Mouse (Mus musculus) spleen, adult 18-20 months (tissue): ENCODE data around the gene Furin.
A peak's percentile ranks its signal among the peaks of the same experiment; 100 is the strongest.
"Not testable (repeated sequence)": the region's sequence is repeated elsewhere in the genome, so short reads cannot be mapped to it uniquely, and the experiment has no call there.

Source experiments
- DNase-seq, 2 experiments: peaks; one replicate each; pipeline ENCODE4 v3.0.0; 2022; ENCODE audit warnings: mixed read lengths in 2 of 2

Furin gene

DNA sequence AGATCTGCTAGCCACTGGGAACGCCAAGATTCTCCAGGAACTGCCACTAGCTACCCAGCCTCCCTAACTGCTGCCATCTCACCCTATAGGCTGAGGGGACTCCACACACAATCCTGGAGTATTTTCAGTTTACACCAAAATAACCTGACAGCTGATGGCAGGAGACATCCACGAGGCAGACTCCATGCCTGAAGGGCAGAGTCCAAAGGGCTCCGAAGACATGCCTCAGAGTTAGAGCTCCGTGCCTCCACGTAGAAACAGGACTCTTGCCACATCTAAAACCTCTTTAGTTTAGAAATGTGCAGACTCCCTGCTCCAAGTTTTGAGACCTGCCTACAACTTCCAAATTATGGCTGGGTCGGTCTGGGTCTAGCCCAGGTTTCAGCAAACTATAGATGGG is 4.7 kb downstream of the Furin start:
- DNase-seq, result no peak

DNA sequence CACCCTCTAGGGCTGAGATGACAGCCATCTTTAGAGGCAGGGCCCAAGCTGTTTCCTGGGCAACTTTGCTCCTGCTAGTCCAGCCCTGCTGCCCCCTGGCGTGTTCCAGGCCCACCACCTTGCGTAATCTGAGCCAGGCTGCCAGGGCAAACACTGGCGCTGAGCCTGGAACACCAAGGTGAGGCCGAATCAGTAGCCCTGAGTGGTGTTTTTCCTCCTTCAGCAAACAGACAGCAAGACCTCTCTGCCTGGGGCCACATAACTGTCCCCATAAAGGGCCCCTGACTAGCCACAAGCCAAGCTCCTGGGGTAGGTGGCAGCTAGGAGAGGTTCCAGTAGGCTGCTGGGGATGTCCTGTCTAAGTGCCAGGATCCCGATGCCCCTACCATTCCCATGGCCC is 5.1 kb downstream of the Furin start:
- no peak for DNase-seq

DNA sequence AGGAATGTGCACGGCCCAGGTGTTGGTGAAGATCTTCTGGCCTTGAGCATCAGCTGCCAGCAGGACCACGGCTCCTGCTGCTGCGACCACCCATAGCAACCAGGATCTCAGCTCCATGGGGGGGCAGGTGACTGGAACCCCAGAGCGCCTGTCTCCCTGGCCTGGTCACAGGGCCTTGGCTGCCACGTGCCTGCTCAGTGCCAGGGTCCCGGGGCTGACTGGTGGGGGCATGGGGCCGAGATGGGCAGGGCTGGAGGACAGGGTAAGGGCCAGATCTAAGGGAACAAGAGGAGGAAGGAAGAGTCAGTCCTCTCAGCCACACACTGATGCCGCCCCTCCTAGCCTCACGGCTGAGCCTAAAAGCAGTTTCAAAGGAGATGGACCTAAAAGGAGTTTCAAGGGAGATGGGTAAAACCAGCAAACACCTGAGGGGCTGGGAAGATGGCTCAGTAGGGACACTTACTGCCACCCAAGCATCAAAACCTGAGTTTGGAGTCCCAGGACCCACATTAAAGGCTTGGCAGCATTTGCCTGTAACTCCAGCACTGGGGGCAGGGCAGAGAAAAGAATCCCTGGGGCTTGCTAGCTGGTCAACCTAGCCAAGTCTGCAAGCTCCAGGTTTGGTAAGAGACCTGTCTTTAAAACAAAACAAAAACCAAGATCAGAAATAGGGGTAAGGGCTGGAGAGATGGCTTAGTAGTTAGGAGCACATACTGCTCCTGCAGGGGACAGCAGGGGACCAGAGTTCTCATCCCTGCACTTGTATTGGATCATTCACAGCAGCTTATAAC is 6.4 kb downstream of the Furin start:
- DNase-seq, result no peak

DNA sequence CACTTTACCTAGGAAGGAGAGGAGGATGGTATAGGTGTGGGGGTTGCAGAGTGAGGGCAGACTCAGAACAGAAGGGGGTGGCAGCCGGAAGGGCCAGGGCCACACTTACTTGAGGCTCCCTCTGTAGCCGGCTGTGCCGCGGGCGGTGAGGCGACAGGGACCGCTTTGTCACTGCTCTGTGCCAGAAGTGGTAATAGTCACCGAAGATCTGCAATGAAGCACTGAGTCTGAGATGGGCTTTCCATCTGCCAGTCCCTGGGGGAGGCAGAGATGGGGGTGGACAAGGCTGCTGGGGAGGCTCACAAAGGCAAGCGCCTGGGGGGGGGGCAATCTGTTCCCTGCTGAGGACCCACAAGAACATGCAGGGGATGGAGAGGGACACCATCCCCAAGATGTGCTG is 7.2 kb downstream of the Furin start:
- no peak for DNase-seq

DNA sequence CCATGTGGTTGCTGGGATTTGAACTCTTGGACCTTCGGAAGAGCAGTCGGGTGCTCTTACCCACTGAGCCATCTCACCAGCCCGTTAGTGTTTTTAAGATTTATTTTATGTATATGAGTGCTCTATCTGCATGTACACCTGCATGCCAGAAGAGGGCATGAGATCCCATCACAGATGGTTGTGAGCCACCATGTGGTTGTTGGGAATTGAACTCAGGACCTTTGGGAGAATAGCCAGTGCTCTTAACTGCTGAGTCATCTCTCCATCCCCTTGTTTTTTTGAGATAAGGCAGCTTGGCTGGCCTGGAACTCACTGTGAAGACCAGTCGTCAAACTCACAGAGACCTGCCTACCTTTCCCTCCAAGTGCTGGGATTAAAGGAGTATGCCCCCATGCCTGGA is 8.8 kb downstream of the Furin start:
- DNase-seq, result not testable (repeated sequence)

DNA sequence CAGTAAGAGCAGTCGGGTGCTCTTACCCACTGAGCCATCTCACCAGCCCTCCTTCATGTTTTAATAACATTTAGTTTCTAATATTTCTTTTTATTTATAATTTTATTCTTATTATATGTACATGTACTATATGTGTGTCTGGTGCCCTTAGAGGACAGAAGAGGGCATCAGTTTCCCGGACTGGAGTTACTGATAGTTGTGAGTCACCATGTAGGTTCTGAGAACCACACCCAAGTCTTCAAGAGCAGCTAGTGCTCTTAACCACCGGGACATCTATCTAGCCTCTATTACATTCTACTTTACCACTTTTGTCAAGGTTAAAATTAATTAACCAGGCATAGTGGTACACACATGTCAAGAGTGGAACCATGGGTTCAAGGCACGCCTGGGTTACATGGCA is 10.6 kb downstream of the Furin start:
- DNase-seq, result no peak

DNA sequence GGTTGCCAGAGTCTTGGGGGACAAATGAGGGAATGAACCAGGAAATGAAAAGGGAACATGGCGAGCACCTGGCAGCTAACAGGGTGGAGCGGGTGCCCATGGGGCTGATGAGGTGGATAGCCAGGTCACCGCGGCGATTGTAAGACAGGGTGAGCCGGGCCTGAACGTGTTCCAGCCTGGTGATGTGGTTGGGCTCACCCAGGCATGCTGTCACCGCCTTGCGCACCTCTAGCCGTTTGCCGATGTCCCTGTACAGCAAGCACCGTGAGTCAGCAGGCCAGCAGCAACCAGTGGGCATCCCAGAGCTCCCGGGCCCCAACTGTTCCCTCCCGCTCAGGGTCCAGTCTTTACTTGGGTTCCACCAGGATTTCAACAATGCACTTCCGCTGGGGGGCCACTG is 13.1 kb downstream of the Furin start:
- no peak for DNase-seq

DNA sequence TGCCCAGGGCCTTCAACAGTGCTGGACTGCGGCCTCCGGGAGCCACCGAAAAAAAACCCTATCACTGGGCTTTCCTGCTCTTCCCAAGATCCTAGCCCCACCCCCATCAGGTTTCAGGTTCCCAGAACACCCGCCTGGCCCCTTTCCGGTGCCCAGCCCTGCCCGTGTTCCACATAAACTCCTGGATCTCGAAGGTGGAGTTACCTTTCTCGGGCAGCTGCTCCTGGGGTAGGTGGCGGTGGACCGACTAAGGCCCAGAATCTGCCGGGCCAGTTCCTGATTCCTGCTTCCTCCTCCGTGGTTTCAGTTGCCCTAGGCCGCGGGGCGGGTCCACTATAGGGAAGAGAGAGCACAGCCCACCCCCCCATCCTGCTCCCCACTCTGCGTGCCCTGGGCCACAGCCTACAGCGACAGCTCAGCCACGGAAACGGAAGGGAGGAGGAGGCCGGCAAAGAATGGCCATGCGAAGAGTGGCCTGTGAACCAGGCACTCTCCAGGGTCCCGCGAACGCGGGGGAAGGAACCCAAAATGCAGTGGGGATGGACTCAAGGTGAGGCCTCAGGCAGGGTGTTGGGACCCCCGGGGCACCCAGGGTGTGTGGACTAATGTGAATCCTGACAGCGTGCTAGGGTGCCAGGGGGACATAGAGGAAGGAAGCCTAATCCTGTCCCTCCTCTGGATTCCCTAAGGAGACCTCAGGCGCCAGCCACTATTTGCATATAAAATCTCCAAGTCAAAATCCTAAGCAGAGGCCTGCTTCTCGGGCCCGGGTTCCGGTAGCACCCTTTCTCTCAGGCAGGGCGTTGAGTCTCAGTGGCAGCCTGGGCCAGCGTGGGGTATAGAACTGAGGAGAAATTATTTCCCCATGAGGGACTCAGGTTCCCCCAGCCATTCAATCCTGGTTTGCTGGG is 17.3 kb downstream of the Furin start, which contains the start of gene Fes:
Fes (minus strand) TSS at position 314 of the 911 bp plus-strand sequence.
- DNase-seq, result peak; percentile 62

DNA sequence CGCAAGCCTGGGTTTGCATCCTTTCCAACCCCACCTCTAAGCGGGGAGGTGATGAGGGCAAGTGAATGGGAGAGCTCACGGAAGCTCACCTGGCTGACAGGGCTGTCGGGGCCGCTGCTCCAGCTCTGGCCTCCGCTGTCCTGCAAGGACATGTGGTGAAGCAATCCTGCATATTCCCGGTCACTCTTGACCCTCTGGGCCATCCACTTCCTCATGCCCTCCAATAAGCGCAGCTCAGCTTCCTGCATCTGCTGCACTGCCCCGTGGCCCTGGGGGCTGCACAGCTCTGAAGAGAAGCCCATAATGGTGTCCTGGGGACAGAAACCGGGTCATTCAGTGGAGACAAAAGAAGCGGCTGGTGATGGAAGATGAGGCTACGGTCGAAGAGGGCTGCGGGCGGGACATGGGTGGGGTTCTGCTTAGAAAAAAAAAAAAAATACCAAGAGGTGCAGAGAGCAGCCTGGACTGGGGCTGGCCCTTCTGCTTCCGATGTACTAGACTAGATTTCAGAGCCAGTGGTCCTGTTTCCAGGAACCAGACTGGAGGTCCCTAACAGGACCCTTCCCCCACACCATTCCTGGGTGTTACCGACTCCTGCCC is 18.1 kb downstream of the Furin start:
- DNase-seq, result peak in 1 of 2 experiments; percentile 37

DNA sequence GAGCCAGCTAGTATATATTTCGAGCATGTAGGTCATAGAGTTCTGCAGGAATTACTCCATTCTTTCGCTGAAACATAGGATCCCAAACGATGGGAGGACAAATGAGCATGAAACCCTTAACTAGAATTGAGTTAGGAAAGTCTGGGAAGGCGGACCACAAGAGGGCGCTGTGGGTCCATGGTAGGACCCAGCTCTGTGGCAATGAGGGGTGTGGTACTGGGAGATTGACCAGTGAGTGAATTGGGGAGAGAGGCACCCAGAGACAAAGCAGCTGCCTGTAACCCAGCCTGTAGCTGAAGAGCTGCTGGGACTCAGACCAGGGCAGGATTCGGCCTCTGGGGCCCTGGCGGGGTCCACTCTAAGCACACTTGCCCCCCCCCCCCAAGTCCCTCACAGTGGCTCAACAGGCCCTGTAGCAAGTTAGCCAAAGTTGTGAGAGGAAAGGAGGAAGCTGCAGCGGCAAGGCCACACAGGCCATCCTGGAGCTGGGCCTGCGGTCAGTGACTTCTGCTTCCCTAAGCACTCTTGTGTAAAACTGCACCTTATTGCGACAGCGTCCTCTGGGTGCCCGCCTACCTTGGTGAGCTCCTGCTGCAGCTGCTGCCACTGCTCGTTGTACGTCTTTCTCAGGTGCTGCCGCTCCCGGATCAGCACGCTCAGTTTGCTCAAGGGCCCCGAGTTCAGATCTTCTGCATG is 18.9 kb downstream of the Furin start:
- peak; percentile 78 to 92 for DNase-seq

DNA sequence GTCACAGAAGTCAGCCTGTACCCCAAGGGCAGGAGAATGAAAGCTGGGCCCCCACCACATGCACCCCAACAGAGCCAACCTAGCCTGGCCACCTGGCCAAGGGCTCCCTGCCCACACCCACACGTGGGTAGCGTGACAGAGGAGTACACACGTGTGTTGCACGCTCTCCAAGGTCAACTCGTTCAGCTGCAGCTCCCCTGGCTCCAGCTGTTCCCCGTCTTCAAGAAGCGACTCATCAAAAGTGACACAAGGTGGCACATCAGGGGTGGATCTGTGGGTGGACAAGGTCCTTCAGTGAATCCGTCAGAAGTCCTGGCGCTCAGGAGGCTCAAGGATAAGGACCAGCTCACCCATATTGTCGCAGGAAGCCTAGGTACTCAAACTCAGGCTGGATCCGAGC is 22.3 kb downstream of the Furin start:
- no peak for DNase-seq

DNA sequence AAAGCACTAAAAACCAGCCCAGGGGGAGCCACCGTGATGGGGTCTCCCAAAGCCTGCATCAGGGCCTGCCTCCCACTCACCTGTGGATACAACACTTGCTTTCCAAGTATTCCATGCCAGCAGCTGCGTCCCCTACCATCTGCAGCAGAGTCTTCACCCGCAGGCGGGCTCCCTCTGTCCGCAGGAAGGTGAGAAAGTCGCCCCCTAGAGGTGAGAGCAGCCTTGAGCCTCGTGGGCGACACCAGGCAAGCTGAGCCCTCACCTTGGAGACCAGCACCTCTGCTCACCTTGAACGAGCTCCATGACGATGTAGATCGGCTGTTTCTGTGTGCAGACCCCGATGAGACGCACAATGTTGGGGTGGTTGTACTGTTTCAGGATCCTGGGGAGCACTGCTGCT is 25.7 kb downstream of the Furin start:
- peak in 1 of 2 experiments; percentile 47 for DNase-seq

DNA sequence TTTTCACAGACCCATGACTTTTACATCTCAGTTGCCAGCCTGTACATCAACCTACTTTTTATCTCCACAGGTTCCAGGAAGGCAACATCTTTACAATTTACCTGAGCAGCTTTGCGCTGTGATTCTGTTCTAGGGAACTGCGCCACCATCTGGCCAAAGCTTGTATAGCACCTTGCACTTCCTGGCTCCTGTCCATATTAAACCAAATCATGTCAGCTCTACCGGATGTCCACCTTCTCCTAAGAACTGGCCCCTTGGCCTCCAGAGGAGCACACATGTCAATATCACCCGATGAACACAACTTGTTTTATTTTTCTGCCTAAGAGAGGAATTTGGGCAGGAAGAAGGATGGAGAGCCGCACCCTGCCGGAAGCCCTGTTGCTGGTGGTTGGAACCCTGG is 27.8 kb downstream of the Furin start:
- DNase-seq, result peak; percentile 45 to 77

DNA sequence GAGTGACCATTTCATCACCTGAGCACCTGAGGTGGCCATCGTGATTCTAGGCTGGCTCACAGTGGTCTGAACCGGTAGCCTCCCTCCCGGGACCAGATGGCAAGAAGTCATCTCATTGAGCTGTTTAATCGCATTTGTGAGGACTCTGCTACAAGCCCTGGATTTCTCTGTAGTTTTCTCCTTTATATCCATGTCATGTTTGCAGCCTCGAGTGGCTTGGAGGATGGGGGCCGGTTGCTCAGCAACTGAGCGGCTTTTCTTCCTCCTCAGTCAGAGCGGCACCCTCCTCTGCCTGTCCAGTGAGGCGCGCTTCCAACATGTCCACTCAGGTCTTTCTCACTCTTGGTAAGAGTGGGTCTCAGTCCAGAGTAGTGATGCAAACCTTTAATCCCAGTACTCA is 29.0 kb downstream of the Furin start:
- DNase-seq, result no peak

DNA sequence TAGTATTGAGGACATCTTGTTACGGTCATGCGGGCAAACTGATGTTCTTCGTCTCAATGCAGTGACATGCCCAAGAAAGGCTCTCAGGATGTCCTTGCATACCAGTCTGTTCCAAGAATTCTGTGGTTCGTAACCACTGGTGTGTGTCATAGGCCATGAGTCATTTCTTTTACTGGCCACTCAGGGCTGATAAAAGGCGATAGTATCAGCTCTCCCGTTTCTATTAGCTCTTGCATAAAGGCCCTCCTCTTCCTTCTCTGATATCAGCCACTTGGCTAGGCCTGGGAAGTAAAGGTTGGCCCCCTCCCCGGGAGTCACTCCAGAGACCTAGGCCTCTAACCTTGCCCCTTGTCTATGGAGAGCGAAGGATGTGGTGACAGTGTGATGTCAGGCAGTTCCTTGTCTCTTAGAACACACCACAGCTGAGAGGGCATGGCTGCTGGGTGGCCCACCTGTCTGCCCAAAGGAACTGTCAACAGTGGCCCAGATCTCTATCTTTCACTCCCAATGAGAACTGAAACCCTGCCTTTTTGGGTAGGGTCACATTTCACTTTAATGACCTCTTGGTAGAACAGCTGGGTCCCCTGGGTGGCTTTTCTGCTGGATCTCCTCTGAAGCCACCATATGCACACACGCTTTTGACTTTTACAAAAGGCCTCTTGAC is 29.7 kb downstream of the Furin start:
- no peak for DNase-seq

DNA sequence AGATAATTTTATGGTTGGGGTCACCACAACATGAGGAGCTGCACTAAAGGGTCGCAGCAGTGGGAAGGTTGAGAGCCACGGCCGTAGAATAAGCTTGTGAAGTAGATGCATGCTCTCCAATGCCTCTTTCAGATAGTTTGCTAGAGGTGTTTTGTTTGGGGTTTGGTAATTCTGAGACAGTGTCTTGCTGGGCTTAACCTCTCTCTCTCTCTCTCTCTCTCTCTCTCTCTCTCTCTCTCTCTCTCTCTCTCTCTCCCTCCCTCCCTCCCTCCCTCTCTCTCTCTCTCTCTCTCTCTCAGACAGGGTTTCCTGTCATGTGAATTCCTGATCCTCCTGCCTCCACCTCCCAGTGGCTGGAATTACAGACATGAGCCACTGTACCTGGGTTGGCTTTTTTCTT is 30.5 kb downstream of the Furin start:
- DNase-seq, result no peak

DNA sequence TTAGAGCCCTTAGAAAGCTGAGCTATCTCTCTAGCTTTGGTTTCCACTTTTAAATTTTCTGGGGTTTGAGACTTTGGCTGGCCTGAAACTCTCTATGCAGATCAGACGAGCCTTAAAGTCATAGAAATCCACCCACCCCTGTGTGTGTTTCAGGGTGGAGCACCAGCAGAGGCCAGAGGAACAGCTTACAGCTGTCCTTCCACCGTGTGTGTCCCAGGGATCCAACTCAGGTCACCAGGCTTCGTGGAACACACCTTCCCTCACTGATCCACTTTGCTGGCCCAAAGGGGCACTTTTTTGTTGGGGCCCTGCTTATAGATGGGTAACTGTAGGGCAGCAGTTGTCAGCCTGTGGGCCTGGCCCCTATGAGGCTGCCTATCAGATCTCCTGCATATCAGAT is 31.0 kb downstream of the Furin start:
- no peak for DNase-seq

DNA sequence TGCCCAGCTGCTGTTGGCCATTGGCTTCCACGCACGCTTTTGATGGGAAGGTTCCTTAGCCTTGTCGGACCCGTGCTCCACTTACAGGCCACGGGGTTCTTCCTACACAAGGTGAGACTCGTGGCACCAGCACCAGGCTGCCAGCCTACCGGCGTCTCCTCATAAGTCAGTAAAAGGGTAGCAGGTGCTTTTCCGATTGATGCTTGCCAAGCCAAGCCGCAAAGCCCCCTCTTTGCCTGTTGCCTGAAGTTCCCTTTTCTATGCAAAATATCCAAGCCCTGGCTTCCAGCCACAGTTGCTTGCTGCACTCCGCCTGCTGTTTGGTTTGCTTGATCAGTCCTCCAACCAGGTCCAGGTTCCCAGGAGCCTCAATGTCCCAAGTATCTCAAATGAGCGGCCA is 31.4 kb downstream of the Furin start:
- DNase-seq, result peak in 1 of 2 experiments; percentile 33

DNA sequence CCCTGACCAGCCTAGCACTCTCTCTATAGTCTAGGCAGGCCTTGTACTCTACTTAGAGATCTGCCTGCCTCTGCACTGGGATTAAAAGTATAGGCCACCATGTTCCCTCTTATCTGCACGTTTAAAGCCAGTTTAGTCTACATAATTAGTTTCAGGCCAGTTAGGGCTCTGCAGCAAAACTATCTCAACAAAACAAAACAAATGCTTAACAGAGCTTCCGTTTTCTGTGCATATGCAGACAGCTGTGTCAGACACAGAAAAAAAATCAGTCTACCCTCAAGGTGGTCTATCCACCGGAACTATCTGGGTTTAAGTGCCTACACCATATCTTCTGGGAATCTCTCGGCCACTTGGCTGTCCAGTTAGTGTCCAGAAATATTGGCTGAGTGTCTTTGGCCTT is 31.9 kb downstream of the Furin start:
- DNase-seq, result no peak

DNA sequence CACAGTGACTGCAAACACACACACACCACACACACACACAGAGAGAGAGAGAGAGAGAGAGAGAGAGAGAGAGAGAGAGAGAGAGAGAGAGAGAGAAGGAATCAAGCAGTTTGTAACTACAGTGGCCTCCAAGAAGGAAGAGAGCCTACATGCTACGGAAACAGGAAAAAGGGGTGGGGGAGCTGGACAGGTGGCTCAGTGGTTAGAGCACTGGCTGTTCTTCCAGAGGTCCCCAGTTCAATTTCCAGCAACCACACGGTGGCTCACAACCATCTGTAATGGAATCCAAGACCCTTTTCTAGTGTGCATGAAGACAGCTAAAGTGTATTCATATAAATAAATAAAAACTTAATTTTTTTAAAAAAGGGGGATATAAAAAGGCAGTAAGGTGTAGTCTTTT is 32.6 kb downstream of the Furin start:
- DNase-seq, result no peak

DNA sequence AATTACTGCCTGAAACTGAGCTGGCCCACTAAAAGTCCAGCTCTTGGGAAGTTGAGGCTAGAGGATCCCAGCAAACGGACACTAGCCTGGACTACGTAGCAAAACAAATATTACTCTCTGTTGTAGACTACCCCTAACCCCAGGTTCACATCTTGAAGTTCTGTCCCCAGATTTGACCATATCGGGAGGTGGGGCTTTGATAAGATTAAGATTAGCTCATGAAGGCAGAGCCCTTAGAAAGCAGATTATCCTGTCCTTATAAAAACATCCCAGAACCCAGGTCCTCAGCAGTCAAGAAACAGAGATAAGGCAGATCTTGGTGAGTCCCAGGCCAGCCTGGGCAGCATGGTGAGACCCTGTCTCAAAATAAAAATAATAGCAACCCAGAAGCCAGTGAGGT is 33.1 kb downstream of the Furin start:
- no peak for DNase-seq

DNA sequence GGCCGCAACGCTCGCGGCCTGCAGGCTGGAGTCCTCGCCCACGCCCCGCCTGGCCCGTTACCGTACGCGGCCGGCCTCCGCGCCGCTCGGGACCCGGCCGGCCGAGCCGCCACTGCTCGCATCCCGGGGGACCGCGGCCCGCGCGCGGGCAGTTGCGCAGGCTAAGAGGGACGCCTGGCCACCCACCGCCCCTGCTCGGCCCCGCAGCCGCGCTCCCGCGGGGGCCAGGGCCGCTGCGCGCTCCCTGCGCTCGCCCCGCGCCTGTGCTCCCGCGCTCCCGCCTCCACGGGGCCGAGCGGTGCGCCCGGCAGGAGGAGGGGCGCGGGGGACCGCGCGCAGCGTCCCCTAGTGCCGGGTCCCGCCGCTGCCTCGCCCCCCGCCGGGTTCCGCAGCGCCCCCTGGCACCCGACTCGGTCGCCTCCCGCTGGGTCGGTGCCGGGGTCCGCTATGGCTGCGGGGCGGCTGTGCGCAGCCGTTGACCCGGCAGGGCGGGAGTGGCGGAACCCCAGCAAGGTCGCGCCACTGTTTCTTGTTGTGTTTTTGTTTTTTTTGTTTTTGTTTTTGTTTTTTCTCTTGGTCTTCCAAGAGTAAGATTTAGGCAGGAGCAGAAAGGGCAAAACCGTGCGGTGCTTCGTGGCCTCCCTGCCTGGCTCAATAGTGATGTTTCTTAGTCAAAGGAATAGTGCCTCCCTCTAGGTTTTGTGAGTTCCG is 34.0 kb downstream of the Furin start, which contains the start of gene Man2a2:
Man2a2 (minus strand) TSS at position 335 of the 711 bp plus-strand sequence.
- DNase-seq, result peak; percentile 72 to 89
